Mouse (Mus musculus) CD8-positive naive resting alpha-beta T cell, adult 2 months (primary cell): ENCODE data around the gene Boll.
A peak's percentile ranks its signal among the peaks of the same experiment; 100 is the strongest.
"Not testable (repeated sequence)": the region's sequence is repeated elsewhere in the genome, so short reads cannot be mapped to it uniquely, and the experiment has no call there.

ENCODE experiments used
- DNase-seq, 2 experiments: peaks; one replicate each; pipeline ENCODE4 v3.0.0; 2022; ENCODE audit warnings: low read depth in 2 of 2, low spot score in 2 of 2

Boll gene

DNA sequence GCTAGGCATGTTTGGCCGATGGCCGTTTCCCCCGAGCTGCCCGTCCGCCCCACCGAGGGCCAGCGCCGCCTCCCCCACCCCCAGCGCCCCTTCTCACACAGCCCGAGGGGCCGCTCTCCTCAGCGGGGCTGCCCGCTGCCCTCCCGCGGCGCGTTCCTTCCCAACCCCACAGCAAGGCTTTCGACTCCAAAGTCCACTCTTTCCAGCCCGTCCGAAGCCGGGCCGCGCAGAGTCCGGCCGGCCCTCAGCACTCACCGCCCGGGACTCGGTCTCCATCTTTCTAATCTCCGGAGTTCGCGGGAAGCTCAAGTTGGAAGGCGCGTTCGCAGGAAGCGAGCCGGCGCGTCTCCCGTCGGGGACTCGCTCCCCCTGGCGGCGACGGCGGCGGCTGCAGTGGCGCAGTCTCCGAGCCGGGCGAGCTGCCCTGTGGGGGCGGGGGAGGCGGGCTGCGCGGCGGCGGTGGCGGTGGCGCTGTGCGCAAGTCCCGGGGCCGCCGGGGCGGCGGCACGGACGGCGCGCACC lies at the start of gene Boll:
TSS of gene Boll (minus strand) at position 426 of the 522 bp plus-strand sequence.
- DNase-seq, result peak; percentile 86 to 88

DNA sequence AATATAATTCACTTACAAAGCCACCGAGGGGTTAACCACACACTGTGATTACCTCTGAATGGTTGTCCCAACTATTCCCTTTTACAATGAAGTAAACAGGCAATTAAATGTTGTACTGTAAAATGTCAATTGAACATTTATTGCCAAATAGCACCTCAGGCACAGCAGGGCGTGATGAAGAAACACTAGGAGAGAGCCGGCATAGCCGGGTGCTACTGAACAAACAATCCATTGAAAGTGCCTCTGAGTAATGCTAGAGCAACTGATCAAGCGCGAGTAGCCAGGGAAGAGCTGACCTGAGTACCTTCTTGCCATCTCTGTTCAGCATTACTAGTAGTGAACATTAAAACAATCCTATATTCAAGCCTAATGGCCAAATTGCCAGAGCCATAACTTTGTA lies 49.3 kb upstream of the Boll start:
- DNase-seq, result no peak

DNA sequence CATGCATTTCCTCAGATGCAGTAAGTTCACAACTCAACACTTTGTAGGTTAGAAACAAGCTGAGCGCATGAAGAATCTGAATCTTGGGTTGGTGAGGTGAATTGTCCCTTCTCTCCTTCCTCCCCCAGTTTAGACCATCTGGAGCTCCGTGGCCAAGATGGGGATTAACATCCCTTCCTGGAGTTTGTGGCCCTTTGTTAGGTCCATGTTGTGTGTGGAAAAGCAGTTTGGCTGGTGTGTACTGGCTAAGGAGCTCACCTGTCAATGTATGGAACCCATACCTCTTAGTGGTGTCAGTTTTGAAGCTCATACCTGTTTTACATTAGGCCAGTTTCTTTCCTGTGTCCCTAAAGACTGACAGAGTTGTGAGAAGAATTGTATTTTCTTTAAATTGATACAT lies 47.8 kb upstream of the Boll start:
- no peak for DNase-seq

DNA sequence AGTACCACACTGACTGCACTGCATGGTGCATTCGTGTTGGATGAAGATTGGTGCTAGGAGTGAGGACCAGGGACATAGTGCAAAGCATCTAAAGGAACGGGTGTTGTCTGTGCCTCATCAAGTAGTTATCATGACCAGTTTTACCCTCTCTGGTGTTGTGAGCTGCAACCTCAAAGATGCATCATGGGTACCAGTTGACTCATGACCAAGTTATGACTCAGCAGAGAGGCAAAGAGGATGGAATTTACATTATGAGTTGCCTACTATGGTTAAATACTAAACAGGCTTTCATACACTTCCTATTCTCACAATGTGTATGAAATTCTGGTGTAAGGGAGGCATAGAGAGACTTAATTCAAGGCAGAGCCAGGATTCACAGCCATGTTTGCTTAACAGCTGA lies 47.4 kb upstream of the Boll start:
- DNase-seq, result no peak

DNA sequence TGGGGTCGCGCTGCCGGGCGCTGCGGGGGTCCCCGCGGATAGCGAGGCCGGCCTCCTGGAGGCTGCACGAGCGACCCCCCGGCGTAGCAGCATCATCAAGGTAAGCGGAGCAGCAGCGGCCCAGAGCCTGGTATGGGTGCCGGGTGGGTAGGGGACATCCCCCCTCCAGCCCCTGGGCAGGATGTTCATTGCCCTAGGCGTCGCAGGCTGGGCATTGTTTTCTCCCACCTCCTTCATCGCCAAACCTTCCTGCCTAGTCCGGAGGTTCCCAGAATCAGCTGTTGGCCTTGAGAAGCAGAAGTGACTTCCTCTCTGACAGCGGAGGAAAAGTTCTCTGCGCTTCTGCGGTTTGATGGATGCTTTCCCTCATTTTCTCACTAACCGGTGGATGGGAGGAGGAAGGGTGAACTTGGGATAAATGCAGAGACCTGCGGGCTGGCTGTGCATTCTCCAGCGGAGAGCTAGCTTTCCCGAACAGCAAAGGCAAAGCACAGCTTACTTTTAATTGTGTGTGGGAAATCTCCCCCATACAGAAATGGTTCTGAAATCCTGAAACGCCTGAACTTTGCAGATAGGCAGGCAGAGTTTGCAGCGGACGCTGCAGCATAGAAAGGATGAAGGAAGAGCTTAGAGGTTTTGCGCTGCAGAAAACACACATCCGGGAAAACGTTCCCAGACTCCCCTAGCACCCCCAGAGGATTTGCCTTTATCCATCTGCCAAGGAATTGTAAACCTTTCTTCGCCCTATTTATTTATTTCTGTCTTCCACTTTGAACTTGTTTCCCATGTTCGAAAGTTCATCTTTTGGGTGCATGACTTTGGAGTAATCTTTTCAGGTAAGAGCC lies 43.5 kb upstream of the Boll start:
- no peak for DNase-seq

DNA sequence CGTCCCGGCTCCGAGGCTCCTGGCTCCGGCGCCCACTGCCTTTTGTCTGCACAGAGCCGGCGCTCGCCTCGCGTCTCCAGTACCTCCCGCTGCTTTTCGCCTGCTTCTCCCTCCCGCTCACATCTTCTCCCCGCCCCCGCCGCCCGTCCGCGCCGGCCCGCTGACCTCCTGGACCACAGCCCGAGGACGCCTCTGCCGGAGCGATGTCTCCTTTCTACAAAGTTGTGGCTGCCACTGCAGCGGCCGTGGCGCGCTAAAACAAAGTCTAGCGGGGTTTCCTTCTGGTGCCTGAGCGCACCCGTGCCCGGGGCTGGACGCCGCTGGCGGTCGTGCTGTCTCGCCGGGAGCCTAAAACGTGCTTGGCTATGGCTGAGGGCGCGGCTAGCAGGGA lies 42.7 kb upstream of the Boll start:
- DNase-seq, result peak in 1 of 2 experiments; percentile 9

DNA sequence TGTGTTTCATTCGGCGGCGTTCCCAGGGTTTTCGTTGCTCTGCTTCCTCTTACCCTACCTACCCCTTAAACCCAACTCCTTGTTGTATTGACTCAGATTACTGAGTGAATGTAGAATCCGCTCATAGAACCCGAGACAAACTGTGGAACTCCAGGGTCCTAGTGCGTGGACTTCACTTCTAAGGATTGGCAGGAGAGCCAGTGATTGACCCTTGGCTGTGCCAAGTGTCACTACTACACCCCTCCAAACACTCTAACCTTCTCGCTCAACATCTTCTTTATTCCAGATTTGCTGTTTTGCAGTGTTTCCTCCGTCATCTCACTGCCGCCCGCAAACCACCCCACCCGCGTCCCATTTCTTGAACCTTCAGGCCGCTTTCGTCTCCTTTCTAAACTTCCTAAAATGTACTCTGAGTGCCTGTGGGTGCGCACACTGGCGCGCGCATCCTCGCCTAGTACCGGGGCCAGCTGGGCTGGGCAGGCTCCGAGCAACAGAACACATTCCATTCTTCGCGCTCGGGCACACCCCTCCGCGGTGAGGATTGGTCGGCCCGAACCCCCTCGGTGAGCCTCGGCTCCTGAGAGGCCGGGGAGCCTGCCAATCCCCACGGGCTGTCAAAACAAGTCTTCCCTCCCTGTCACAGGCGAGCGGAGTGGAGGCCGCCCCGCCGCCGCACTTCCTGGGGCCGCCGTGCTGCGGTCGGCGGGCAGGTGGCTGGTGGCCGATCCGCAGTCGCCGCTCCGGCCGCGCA lies 42.2 kb upstream of the Boll start, which contains the start of gene Plcl1:
TSS of gene Plcl1 (plus strand) at position 650 of the 751 bp plus-strand sequence.
- DNase-seq, result peak; percentile 76 to 83

DNA sequence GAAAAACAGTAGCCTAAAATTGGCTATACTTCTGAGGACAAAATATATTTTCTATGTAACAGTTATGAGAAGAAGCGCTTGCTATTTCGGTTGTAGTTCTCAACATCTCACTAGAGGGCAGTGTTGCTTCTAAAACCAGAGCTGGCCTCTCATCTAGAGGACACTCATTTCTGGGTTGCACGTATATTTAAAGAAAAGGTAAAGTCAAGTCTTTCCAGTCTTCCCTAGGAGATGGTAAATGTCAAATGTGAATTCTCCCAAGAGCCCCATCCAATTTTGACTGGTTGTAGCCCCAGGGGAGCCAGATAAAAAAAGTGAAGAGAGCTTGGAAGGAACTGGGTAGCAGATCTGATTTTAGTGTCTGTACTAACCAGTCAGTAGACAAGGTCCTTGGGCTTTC lies 41.2 kb upstream of the Boll start:
- peak; percentile 43 to 59 for DNase-seq

DNA sequence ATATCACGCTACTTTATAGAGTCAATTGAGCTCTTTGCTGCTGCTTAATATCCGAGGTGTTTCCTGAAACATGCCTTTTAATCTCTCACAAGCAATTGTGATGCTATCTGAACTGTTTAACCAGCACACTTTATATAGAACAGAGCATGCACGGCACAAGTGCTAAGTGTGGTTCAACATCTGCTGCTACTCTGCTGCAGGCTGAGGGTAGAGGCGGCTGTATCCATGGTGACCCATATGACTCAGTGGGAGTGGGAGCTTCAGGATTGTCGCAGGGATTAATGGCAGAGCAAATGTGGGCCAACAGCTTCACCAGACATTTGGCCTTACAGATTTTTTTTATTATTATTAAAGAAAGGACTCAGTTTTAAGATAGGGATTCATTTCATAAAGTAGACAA lies 36.6 kb upstream of the Boll start:
- no peak for DNase-seq

DNA sequence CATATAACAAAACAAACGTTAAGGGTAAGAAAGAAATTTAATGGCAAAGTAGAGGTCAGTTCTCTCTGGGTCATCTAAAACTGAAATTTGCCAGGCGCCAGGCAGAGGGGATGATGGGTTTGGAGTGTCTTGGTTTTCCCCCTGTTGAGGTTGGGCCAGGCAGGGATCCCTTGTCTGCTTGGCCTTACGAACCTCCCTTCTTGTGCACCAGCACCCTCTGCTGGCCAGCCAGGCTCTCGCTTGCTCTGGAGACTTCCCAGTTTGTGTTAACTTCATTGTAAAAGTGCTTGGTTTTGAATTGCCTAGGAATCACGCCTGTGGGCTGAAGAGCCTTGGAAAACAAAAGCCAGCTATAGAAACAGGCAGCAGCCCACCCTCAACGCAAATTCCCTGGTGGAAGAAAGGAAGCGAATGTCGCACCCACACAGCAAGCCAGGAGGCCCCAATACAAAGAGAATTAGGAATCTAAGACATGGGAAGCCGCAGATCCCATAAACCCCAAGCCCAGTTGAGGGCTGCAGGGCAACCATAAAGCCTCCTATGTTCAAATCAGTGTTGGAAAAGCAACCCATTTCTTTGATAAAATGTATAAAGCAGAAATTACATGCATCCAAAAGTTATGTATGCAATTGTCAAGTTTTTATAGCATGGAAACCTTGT lies 20.0 kb upstream of the Boll start:
- DNase-seq, result peak; percentile 60 to 76

DNA sequence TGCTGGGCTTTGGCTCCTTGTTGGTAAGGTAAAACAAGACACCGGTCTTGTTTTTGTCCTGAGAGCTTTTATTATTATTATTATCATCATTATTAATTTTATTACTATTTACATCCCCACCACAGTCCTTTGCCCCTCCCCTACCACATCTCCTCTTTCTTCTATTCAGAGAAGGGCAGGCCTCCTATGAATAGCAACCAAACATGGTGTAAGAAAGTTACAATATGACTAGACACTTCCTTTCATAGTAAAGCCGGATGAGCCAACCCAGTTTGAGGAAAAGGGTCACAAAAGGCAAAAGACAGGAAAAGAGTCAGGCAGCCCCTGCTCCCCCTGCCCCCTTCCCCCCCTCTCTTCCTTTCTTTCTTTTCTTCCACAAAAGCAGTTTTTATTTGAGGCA lies 17.3 kb upstream of the Boll start:
- DNase-seq, result no peak

DNA sequence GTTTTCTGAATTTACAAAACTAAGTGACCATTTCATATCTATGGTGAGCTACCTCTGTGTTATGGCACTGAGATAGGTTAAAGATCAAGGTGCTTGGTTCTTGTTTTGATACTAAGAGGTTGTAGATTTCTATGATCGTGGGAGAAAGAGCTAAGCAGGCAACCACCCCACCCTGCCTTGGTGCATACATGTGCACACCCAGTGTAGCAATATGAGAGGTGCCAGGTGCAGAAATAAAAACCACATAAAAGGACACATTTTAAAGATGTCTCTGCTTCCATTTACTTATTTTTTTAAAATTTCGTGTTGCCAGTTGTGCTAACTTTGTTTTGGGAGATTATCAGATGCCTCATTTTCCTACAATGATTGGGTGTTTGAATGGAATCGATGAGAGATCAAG lies 9.4 kb upstream of the Boll start:
- no peak for DNase-seq

DNA sequence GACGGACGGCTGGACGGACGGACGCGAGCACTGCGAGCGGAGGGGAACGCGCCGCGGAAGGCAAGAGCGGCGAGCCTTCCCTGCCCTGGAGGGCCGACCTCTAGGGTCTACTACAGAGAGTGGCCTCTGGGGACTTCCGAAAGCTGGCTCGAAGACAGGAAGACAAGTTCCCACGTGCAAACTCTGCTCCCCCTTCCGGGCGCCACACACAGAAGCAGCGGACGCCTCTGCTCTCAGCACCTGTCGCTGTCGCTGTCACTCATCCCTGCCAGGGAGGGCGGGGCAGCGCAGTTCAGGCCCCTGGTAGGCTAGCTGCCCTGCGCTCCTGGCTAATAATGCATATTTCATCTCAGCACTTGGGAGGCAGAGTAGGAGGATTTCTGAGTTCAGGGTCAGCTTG lies 317 bp upstream of the Boll start:
- DNase-seq, result peak; percentile 66 to 73

DNA sequence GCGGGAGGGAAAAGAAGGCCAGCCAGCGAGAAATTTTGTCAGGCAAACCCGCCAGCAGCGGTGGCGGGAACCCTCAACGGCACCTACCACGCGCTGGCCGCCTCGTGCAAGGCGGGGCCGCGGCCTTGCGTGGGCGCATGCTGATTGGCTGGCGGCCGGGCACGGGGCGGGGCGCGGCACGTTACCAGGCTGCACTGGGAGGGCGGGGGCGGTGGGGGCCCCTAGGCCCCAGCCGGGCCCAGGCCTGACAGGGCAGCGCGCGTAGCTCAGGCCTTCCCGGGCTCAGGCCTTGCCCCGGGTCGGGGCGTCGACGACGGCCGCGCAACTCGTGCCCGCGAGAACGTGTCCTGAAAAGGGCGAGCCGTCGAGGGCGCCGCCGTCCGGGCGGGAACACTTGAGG lies 635 bp downstream of the Boll start:
- DNase-seq, result no peak

DNA sequence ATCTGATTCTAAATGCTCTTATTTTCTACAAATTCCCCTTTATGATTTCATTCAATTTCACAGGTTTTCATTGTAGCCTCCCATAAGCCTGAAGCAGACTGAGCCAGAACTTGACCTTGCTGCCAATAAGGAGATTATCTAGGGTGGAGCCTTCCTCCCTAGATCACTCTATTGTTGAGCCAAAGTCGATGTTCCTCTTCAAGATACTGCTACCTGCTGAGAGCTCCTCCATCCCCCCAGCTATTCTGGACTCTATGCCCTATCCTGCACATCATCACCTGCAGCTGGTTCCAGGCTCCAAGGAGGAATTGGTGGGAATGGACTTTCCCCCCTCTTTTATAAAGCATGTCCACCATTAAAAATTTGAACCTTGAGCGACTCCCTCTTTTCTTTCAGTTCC lies 11.4 kb downstream of the Boll start:
- DNase-seq, result not testable (repeated sequence)

DNA sequence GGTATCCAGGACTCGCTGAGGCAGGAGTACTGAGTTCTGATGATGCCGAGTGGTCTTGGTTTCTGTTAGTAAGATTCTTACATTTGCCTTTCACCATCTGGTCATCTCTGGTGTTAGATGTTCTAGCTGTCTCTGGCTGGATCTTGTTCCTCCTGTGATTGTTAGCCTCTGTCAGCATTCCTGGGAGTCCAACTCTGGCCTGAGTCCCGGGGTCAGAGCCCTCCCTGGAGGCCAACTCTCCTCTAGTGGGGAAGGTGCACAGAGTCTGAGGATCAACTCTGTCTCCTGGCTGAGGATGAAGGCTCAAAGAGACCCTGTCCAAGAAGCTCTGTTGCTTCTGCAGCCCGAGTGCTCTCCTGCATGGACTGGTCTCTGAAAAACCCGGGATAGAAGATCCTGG lies 37.8 kb downstream of the Boll start:
- not testable (repeated sequence) for DNase-seq

DNA sequence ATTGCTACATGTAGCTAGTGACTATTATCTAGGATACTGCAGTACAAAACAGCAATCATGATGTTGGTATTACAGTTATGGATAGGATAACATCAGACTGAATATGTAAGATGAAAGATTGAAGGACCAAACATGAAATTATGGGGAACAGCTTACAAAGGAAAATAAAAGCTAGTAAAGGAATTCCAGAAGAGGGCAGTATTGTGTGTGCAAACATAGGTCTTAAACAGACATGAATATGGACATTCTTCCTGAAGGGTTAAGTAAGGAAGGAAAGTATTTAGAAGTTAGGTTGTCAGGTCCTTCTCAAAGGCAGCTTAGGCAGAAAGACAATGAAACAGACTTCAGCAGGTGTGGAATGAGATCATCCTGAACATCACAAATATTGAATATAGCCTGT lies 62.2 kb downstream of the Boll start:
- DNase-seq, result no peak

DNA sequence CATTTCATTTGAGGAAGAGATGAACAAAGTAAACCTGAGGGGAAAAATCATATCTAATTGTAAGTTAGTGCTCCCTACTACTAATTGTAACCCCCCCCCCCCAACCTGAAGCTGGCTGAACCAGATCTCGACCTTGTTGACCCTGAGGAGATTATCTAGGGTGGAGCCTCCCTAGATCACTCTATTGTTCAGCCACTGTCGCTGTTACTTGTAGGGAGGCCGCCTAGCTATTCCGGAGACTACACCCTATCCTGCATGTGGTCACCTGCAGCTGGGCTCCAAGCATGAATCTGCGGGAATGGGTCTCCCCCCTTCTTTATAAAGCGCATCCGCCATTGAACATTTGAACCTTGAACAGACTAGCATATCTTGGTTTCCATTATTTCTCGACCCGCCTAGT lies 84.2 kb downstream of the Boll start:
- DNase-seq, result no peak

DNA sequence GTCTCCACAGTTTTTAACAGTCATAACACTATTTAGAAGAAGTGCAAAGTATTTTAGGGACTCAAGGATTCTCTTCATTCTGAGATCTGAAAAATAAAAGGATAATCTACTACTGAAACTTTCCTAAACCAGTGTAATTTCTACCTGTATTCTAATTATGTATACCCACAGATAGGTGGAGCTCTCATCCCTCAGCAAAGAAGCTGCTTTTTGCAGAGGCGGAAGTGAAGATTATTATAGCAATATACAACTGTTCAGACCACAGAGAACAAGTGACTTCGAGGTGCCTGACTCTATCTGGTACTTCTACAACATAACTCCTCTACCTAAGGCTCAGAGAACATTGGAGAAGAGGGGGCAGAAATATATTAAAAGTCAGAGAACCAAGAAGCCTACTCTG lies 97.8 kb downstream of the Boll start:
- DNase-seq, result no peak

DNA sequence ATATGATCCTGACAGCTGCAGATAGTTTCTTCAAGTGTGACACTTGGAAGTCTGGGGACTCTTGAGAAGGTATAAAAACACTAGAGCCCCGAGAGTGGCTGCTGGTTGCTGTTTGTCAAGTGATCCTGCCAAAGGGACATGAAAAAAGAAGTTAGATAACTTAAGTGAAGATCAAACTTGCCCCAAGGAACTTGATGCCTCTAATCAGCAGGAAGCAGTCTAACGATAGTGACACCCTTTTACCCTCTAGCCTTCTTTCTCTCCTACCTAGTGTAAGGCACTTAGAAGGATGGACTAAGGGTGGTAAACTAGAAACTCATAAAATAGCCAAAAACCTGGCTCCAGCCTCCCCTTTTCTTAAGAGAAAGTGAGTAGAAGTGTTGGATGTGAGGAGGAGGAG lies 98.9 kb downstream of the Boll start:
- DNase-seq, result no peak

DNA sequence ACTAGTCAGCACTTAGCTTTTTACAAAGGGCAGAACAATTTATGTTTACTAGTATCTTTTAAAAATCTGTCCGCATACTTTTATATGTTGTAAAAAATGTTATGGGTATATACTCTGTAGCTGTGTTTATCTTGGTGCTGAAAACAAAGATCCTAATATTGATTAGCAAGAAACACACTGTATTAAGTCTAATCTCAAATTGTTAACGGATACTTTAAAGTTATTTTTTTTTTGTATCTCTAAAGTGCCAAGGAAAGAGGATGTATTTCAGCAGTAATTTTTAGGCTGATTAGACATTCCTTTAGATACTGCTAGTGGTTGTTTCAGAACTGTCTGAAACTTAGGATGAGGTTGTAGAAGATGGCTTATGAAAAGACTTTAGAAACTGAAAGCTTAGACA lies 116.9 kb downstream of the Boll start:
- DNase-seq, result no peak

DNA sequence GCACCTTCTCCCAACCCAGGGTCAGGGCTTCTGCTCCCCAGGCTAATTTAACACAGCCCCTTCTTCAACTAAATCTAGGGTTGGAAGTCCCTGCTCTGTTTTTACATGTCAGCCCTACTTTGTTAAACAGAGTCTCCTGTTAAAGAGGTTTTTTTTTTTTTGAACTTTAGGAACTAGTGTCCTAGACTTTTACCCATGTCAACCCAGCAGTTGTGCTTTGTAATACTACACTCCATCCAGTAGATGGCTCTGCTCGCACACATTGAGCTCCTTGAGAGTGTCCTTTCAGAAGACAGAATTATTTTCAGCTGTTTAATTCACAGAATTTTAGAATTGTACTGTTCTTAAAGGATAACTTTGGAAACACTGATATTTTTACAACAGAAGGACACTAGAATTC lies 124.0 kb downstream of the Boll start:
- peak in 1 of 2 experiments; percentile 45 for DNase-seq
